Mouse (Mus musculus) megakaryocyte, embryonic 14.5 days (primary cell): ENCODE measurements around the gene Tacstd2.
"Not testable (repeated sequence)": the region's sequence is repeated elsewhere in the genome, so short reads cannot be mapped to it uniquely, and the experiment has no call there.

ENCODE experiments used
- FLI1 ChIP-seq: IDR thresholded peaks from 2 replicates; pipeline ENCODE4 v1.6.1; 2012; ENCODE audit warnings: low read length, inconsistent platforms, mixed read lengths
- GATA1 ChIP-seq: IDR thresholded peaks from 3 replicates; pipeline ENCODE4 v1.6.1; 2012; ENCODE audit warnings: mixed read lengths, low read length, inconsistent platforms, borderline replicate concordance

DNA sequence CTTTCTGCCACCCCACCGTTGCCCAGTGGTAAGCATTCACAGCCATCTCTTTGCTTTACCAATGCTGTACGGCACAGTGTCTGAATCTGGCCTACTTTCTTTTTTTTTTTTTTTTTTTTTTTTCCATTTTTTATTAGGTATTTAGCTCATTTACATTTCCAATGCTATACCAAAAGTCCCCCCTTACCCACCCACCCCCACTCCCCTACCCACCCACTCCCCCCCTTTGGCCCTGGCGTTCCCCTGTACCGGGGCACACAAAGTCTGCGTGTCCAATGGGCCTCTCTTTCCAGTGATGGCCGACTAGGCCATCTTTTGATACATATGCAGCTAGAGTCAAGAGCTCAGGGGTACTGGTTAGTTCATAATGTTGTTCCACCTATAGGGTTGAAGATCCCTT, 33.7 kb downstream of the Tacstd2 start:
- not testable (repeated sequence) for TF ChIP-seq GATA1, FLI1
